Mouse (Mus musculus) hindlimb bud, embryonic 11.5 days (tissue): Measurements from ENCODE around the gene Mical2.

Experiments
- DNase-seq: peaks from one replicate; pipeline ENCODE4 v3.0.0-alpha.2; 2012; ENCODE audit warnings: low read depth, low spot score; ENCODE audit errors: extremely low spot score

Gene Mical2

GRCm38 (mm10) chr7:112390937-112391605 lies 165.4 kb downstream of the Mical2 start:
- peak; percentile 63 for DNase-seq

- DNase-seq = no peak
These were observed 172.1 kb downstream of the Mical2 start for GRCm38 (mm10) chr7:112397786-112398185.

- DNase-seq = no peak
These were observed 173.9 kb downstream of the Mical2 start for GRCm38 (mm10) chr7:112399425-112400170.

- peak; percentile 53 for DNase-seq
These were observed 174.5 kb downstream of the Mical2 start for GRCm38 (mm10) chr7:112400175-112400574.

- no peak for DNase-seq
These were observed 179.4 kb downstream of the Mical2 start for GRCm38 (mm10) chr7:112405061-112405460.

GRCm38 (mm10) chr7:112405578-112405977 lies 179.9 kb downstream of the Mical2 start:
- no peak for DNase-seq

GRCm38 (mm10) chr7:112407597-112407996 lies 181.9 kb downstream of the Mical2 start:
- no peak for DNase-seq

- DNase-seq = no peak
These were observed 184.3 kb downstream of the Mical2 start for GRCm38 (mm10) chr7:112409991-112410390.

GRCm38 (mm10) chr7:112413286-112413685 lies 187.6 kb downstream of the Mical2 start:
- no peak for DNase-seq

GRCm38 (mm10) chr7:112416058-112416526 lies 190.4 kb downstream of the Mical2 start:
- DNase-seq = no peak

GRCm38 (mm10) chr7:112416730-112417513 lies 191.3 kb downstream of the Mical2 start:
- no peak for DNase-seq

GRCm38 (mm10) chr7:112417598-112417997 lies 191.9 kb downstream of the Mical2 start:
- no peak for DNase-seq

GRCm38 (mm10) chr7:112423438-112423837 lies 197.8 kb downstream of the Mical2 start:
- DNase-seq = no peak

GRCm38 (mm10) chr7:112426811-112427210 lies 201.2 kb downstream of the Mical2 start:
- DNase-seq = no peak

GRCm38 (mm10) chr7:112427357-112428157 lies 201.9 kb downstream of the Mical2 start, which contains the start of gene Parva:
Gene Parva, plus strand, starts transcription at chr7:112427505.
- DNase-seq = no peak

- no peak for DNase-seq
These were observed 202.5 kb downstream of the Mical2 start for GRCm38 (mm10) chr7:112428158-112428535.

GRCm38 (mm10) chr7:112439846-112440245 lies 214.2 kb downstream of the Mical2 start:
- no peak for DNase-seq

- no peak for DNase-seq
These were observed 218.7 kb downstream of the Mical2 start for GRCm38 (mm10) chr7:112444152-112444984.

GRCm38 (mm10) chr7:112444985-112445367 lies 219.3 kb downstream of the Mical2 start:
- DNase-seq = no peak

- no peak for DNase-seq
These were observed 220.8 kb downstream of the Mical2 start for GRCm38 (mm10) chr7:112446498-112446897.
